Mouse (Mus musculus): Measurements from ENCODE around the gene Pitx2. TPM values are rescaled to one million over a fixed set of nuclear protein-coding genes. Genes with fewer than 3 reads are reported as not detected.

The Pitx2 gene
- 2.0 TPM for polyA plus RNA-seq (2014; fragmentation: Illumina TruSeq; extraction: RNeasy Lipid Tissue Mini Kit (QIAGEN cat#74804); ENCODE audit: low read depth, low replicate concordance)

DNA sequence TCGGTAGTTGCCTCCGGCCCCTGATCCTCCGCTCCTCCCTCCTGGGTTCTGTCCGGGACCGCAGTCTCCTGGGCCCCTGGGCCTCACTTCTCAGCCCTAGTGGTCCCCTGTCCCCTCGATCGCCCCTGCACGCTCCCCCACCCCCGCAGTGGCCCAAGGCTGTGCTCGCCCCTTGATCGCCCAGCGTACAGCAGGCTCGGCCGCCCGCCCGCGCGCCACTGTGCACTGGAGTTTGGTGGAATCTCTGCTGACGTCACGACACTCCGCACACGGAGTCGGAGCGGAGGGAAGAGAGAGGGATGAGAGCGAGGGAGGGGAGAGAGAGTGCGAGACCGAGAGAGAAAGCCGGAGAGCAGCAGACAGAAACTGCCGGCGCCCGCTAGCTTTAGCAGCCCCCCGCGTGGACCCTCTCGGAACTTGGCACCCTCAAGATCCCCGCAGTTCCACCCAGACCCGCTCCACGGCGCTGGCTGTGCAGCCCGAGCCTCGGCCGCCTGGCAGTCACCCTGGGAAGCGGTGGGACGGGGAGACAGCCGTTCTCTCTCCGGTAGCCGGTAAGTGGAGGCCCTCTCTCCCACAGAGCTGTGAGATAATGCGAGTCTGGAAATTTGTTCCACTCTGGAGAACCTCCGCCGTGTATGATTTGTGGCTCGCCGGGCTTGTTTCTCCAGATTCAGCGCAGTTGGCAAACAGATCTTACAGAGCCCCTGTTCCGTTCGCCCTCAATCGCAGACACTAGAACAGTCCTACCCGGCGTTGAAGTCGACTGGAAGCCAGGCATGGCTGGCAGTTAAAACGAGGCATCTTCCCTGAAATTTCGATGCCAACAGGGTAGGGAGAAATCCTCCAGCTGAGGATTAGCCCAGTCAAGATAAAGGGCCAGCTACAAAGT lies at the start of gene Pitx2:
Pitx2 (plus strand) TSS at position 270 of the 892 bp plus-strand sequence.

Other genes starting within 250 kb of the Pitx2 start
- gene Enpep, start 132.8 kb downstream of the Pitx2 start, polyA plus RNA-seq (2014; fragmentation: Illumina TruSeq; extraction: RNeasy Lipid Tissue Mini Kit (QIAGEN cat#74804); ENCODE audit: low read depth, low replicate concordance), result 34.2 TPM

Measured in adipose tissue, adult 10 weeks (tissue).